Mouse (Mus musculus): ENCODE measurements around the gene Enpp6.

- TF ChIP-seq CTCF (IDR thresholded peaks at IDR 0.05; ENCODE audit: borderline replicate concordance, insufficient read depth, low read length), result no peak
- TF ChIP-seq POLR2A (IDR thresholded peaks at IDR 0.05; ENCODE audit: low read depth, low read length), result no peak
Measured at GRCm38 (mm10) chr8:47052643-47053042, 66.0 kb downstream of the Enpp6 start.
